Mouse (Mus musculus): ENCODE data around the gene Wdr82. TPM values are rescaled to one million over a fixed set of nuclear protein-coding genes. Genes with fewer than 3 reads are reported as not detected.
A peak's percentile ranks its signal among the peaks of the same experiment; 100 is the strongest.
"Not testable (repeated sequence)": the region's sequence is repeated elsewhere in the genome, so short reads cannot be mapped to it uniquely, and the experiment has no call there.

Wdr82 gene
- polyA plus RNA-seq, 1 experiment: 3.7 TPM

GRCm38 (mm10) chr9:106159784-106160301, 10.9 kb upstream of the Wdr82 start:
- Histone ChIP-seq H3K36me3 (replicated peaks; ENCODE audit: low read length) (no peaks in the 10 kb centered on the region), H3K9me3 (no peaks in the 10 kb centered on the region), H3K4me3 (replicated peaks) (peak overlapping the region; percentile 95), H3K4me1 (peaks cover 14% of the 10 kb centered on the region), H3K27me3 (replicated peaks) (peaks cover 8% of the 10 kb centered on the region)
- TF ChIP-seq GATA1 (IDR thresholded peaks at IDR 0.05; ENCODE audit: borderline replicate concordance, low read length): no peak
- TF ChIP-seq FLI1 (IDR thresholded peaks at IDR 0.05; ENCODE audit: low read length): peak; percentile 87

GRCm38 (mm10) chr9:106160426-106160825, 10.3 kb upstream of the Wdr82 start:
- H3K36me3 ChIP-seq (replicated peaks; ENCODE audit: low read length): no peaks in the 10 kb centered on the region
- H3K27me3 ChIP-seq (replicated peaks): peaks cover 6% of the 10 kb centered on the region
- peaks cover 14% of the 10 kb centered on the region for H3K4me1 ChIP-seq
- H3K9me3 ChIP-seq: no peaks in the 10 kb centered on the region
- TF ChIP-seq FLI1 (IDR thresholded peaks at IDR 0.05; ENCODE audit: low read length) (no peak), GATA1 (IDR thresholded peaks at IDR 0.05; ENCODE audit: borderline replicate concordance, low read length) (no peak)
- peak overlapping the region; percentile 95 for H3K4me3 ChIP-seq (replicated peaks)

GRCm38 (mm10) chr9:106166709-106167108, 4.0 kb upstream of the Wdr82 start:
- H3K36me3 ChIP-seq (replicated peaks; ENCODE audit: low read length): no peaks in the 10 kb centered on the region
- H3K4me1 ChIP-seq: peaks cover 9% of the 10 kb centered on the region
- no peaks in the 10 kb centered on the region for H3K9me3 ChIP-seq
- H3K4me3 ChIP-seq (replicated peaks): no peak overlapping the region
- TF ChIP-seq FLI1 (IDR thresholded peaks at IDR 0.05; ENCODE audit: low read length) (no peak), GATA1 (IDR thresholded peaks at IDR 0.05; ENCODE audit: borderline replicate concordance, low read length) (no peak)
- H3K27me3 ChIP-seq (replicated peaks): no peaks in the 10 kb centered on the region

GRCm38 (mm10) chr9:106167241-106167640, 3.5 kb upstream of the Wdr82 start:
- Histone ChIP-seq H3K27me3 (replicated peaks) (no peaks in the 10 kb centered on the region), H3K36me3 (replicated peaks; ENCODE audit: low read length) (no peaks in the 10 kb centered on the region), H3K4me1 (peaks cover 9% of the 10 kb centered on the region), H3K4me3 (replicated peaks) (no peak overlapping the region), H3K9me3 (no peaks in the 10 kb centered on the region)
- no peak for TF ChIP-seq FLI1 (IDR thresholded peaks at IDR 0.05; ENCODE audit: low read length)
- no peak for TF ChIP-seq GATA1 (IDR thresholded peaks at IDR 0.05; ENCODE audit: borderline replicate concordance, low read length)

- Histone ChIP-seq H3K4me1 (peaks cover 11% of the 10 kb centered on the region), H3K4me3 (replicated peaks) (no peak overlapping the region)
- TF ChIP-seq FLI1 (IDR thresholded peaks at IDR 0.05; ENCODE audit: low read length) (no peak), GATA1 (IDR thresholded peaks at IDR 0.05; ENCODE audit: borderline replicate concordance, low read length) (no peak)
Measured at GRCm38 (mm10) chr9:106167703-106168102, 3.0 kb upstream of the Wdr82 start.

GRCm38 (mm10) chr9:106169006-106169405, 1.7 kb upstream of the Wdr82 start:
- not testable (repeated sequence) for H3K27me3 ChIP-seq (replicated peaks); H3K9me3 ChIP-seq; H3K4me3 ChIP-seq (replicated peaks); H3K36me3 ChIP-seq (replicated peaks; ENCODE audit: low read length)
- peaks cover 24% of the 10 kb centered on the region for H3K4me1 ChIP-seq

More at GRCm38 (mm10) chr9:106167703-106168102, 3.0 kb upstream of the Wdr82 start:
- Histone ChIP-seq H3K9me3 (no peaks in the 10 kb centered on the region), H3K36me3 (replicated peaks; ENCODE audit: low read length) (no peaks in the 10 kb centered on the region), H3K27me3 (replicated peaks) (no peaks in the 10 kb centered on the region)

GRCm38 (mm10) chr9:106169917-106170316, 811 bp upstream of the Wdr82 start:
- TF ChIP-seq FLI1 (IDR thresholded peaks at IDR 0.05; ENCODE audit: low read length): no peak
- TF ChIP-seq GATA1 (IDR thresholded peaks at IDR 0.05; ENCODE audit: borderline replicate concordance, low read length): no peak
- H3K9me3 ChIP-seq: no peaks in the 10 kb centered on the region
- no peaks in the 10 kb centered on the region for H3K36me3 ChIP-seq (replicated peaks; ENCODE audit: low read length)
- H3K27me3 ChIP-seq (replicated peaks): no peaks in the 10 kb centered on the region
- peaks cover 33% of the 10 kb centered on the region for H3K4me1 ChIP-seq
- H3K4me3 ChIP-seq (replicated peaks): no peak overlapping the region

GRCm38 (mm10) chr9:106171346-106172158, 824 bp downstream of the Wdr82 start:
- Histone ChIP-seq H3K36me3 (replicated peaks; ENCODE audit: low read length) (peaks cover 9% of the 10 kb centered on the region), H3K9me3 (no peaks in the 10 kb centered on the region), H3K4me1 (peaks cover 49% of the 10 kb centered on the region), H3K27me3 (replicated peaks) (no peaks in the 10 kb centered on the region), H3K4me3 (replicated peaks) (peak overlapping the region; percentile 100)
- TF ChIP-seq FLI1 (IDR thresholded peaks at IDR 0.05; ENCODE audit: low read length): no peak
- no peak for TF ChIP-seq GATA1 (IDR thresholded peaks at IDR 0.05; ENCODE audit: borderline replicate concordance, low read length)

- H3K27me3 ChIP-seq (replicated peaks): no peaks in the 10 kb centered on the region
- peaks cover 50% of the 10 kb centered on the region for H3K4me1 ChIP-seq
- H3K4me3 ChIP-seq (replicated peaks): peak overlapping the region; percentile 100
- peaks cover 19% of the 10 kb centered on the region for H3K36me3 ChIP-seq (replicated peaks; ENCODE audit: low read length)
- TF ChIP-seq FLI1 (IDR thresholded peaks at IDR 0.05; ENCODE audit: low read length) (no peak), GATA1 (IDR thresholded peaks at IDR 0.05; ENCODE audit: borderline replicate concordance, low read length) (no peak)
- no peaks in the 10 kb centered on the region for H3K9me3 ChIP-seq
Measured at GRCm38 (mm10) chr9:106172527-106172926, 1.8 kb downstream of the Wdr82 start.

GRCm38 (mm10) chr9:106173363-106173762, 2.6 kb downstream of the Wdr82 start:
- TF ChIP-seq FLI1 (IDR thresholded peaks at IDR 0.05; ENCODE audit: low read length) (no peak), GATA1 (IDR thresholded peaks at IDR 0.05; ENCODE audit: borderline replicate concordance, low read length) (no peak)
- Histone ChIP-seq H3K4me3 (replicated peaks) (no peak overlapping the region), H3K4me1 (peaks cover 50% of the 10 kb centered on the region), H3K36me3 (replicated peaks; ENCODE audit: low read length) (peaks cover 27% of the 10 kb centered on the region), H3K9me3 (no peaks in the 10 kb centered on the region), H3K27me3 (replicated peaks) (no peaks in the 10 kb centered on the region)
